Mouse (Mus musculus) limb, embryonic 14.5 days (tissue): ENCODE results near the gene Gusb. TPM values are rescaled to one million over a fixed set of nuclear protein-coding genes. Genes with fewer than 3 reads are reported as not detected.
A peak's percentile ranks its signal among the peaks of the same experiment; 100 is the strongest.

Source experiments
- ATAC-seq: fragments of 200-750 bp; cut with Nextera tagmentation; 2 replicates; pipeline ENCODE4 v1.8.0; 2017; ENCODE audit warnings: low read depth, moderate number of reproducible peaks, moderate TSS enrichment; ENCODE audit not compliant: low FRiP score
- DNase-seq: peaks from one replicate; pipeline ENCODE4 v3.0.0-alpha.2; 2015; ENCODE audit warnings: low spot score
- H3K27ac ChIP-seq: fragments of 300-500 bp; sonication (generic); replicated peaks from 2 replicates; pipeline ENCODE4 v1.5.1; 2014; ENCODE audit warnings: low read depth, mild to moderate bottlenecking, low read length, moderate library complexity, mixed read lengths
- H3K27me3 ChIP-seq: fragments of 300-500 bp; sonication (generic); 2 replicates; pipeline ENCODE4 v1.6.1; 2014; ENCODE audit warnings: low read length, mixed read lengths; ENCODE audit not compliant: control insufficient read depth, insufficient read depth
- H3K36me3 ChIP-seq: fragments of 300-500 bp; sonication (generic); 2 replicates; pipeline ENCODE4 v1.6.1; 2014; ENCODE audit warnings: mild to moderate bottlenecking, low read length, moderate library complexity, mixed read lengths; ENCODE audit not compliant: control insufficient read depth, insufficient read depth
- H3K4me1 ChIP-seq: fragments of 300-500 bp; sonication (generic); 2 replicates; pipeline ENCODE4 v1.6.1; 2014; ENCODE audit warnings: antibody characterized with exemption, low read length, mixed read lengths; ENCODE audit not compliant: control insufficient read depth, insufficient read depth
- H3K4me2 ChIP-seq: fragments of 300-500 bp; sonication (generic); replicated peaks from 2 replicates; pipeline ENCODE4 v1.6.1; 2014; ENCODE audit warnings: low read depth, mild to moderate bottlenecking, low read length, moderate library complexity; ENCODE audit not compliant: severe bottlenecking
- H3K4me3 ChIP-seq: fragments of 300-500 bp; sonication (generic); replicated peaks from 2 replicates; pipeline ENCODE4 v1.5.1; 2014; ENCODE audit warnings: low read length
- H3K9ac ChIP-seq: fragments of 300-500 bp; sonication (generic); 2 replicates; pipeline ENCODE4 v1.6.1; 2014; ENCODE audit warnings: mild to moderate bottlenecking, low read depth, low read length, moderate library complexity; ENCODE audit not compliant: severe bottlenecking
- H3K9me3 ChIP-seq: fragments of 300-500 bp; sonication (generic); 2 replicates; pipeline ENCODE4 v1.6.1; 2016; ENCODE audit warnings: low read length; ENCODE audit not compliant: control insufficient read depth
- POLR2A ChIP-seq: fragments of 200-500 bp; IDR thresholded peaks from 2 replicates; pipeline ENCODE4 v1.8.0; 2012; ENCODE audit warnings: inconsistent platforms, mild to moderate bottlenecking, moderate library complexity, borderline replicate concordance; ENCODE audit not compliant: insufficient read depth, insufficient read length; ENCODE audit errors: extremely low read depth
- WGBS: fragments of 180-500 bp; shearing (Covaris S2); extraction: QIAGEN DNeasy Blood & Tissue Kit; methylation state at CpG from one replicate; pipeline ENCODE4 v1.1.7; 2014; 5-methylcytosine and 5-hydroxymethylcytosine counted together
- polyA plus RNA-seq, 2 experiments: library from polyadenylated mRNA; depleted of rRNA in 1 of 2; stranded (reverse) in 1 of 2; unstranded in 1 of 2; fragments of >200 nt; fragmentation: Nextera tagmentation in 1 of 2; extraction: Ambion mirVana in 1 of 2; gene quantifications; 2 replicates each; pipeline versions ENCODE4 v1.2.1 to v1.2.3; 2012 to 2014

Gusb gene
- polyA plus RNA-seq, 2 experiments = 37.2 to 54.4 TPM

- TF ChIP-seq POLR2A = no peak
- 88% methylated on average over 19 of the region's 19 CpGs for WGBS
These were observed 28.9 kb upstream of the Gusb start for GRCm38 (mm10) chr5:130031410-130032390.

GRCm38 (mm10) chr5:130029142-130029897 is 26.5 kb upstream of the Gusb start, which contains the start of the genes Asl and Crcp:
Gene Asl (minus strand): TSS chr5:130029247.
Gene Crcp (plus strand): TSS chr5:130029290.
- Histone ChIP-seq H3K36me3 (no peaks in the 10 kb centered on the region), H3K27ac (peak within 1 kb of the TSS; percentile 89), H3K4me2 (peak within 1 kb of the TSS; percentile 78), H3K4me3 (peak within 1 kb of the TSS; percentile 72), H3K4me1 (no peaks in the 10 kb centered on the region; the same call in 1 of the 2 replicates), H3K27me3 (no peaks in the 10 kb centered on the region), H3K9ac (peak within 1 kb of the TSS; percentile 80), H3K9me3 (no peaks in the 10 kb centered on the region)
- 2% methylated on average over 48 of the region's 51 CpGs for WGBS
- DNase-seq = peak; percentile 63
- TF ChIP-seq POLR2A = peak; percentile 86; the same call in 1 of the 2 replicates
- peak; percentile 84 for ATAC-seq

More at GRCm38 (mm10) chr5:130031410-130032390, 28.9 kb upstream of the Gusb start:
- no peak for DNase-seq
- no peak for ATAC-seq
- no peaks in the 10 kb centered on the region for H3K9me3 ChIP-seq
- no peaks in the 10 kb centered on the region for H3K4me1 ChIP-seq
- no peak overlapping the region for H3K9ac ChIP-seq
- H3K4me3 ChIP-seq = no peak overlapping the region
- no peaks in the 10 kb centered on the region for H3K27me3 ChIP-seq
- H3K36me3 ChIP-seq = peaks cover 14% of the 10 kb centered on the region; the same call in 1 of the 2 replicates
- H3K4me2 ChIP-seq = no peak overlapping the region
- no peak overlapping the region for H3K27ac ChIP-seq

GRCm38 (mm10) chr5:130027696-130028095 is 24.8 kb upstream of the Gusb start:
- no peak overlapping the region for H3K27ac ChIP-seq
- H3K4me2 ChIP-seq = no peak overlapping the region
- H3K36me3 ChIP-seq = no peaks in the 10 kb centered on the region
- H3K27me3 ChIP-seq = no peaks in the 10 kb centered on the region
- whole genome bisulfite sequencing = 86% methylated on average over 7 of the region's 7 CpGs
- H3K9ac ChIP-seq = no peak overlapping the region
- no peak for DNase-seq
- no peak for TF ChIP-seq POLR2A
- no peak for ATAC-seq
- no peaks in the 10 kb centered on the region; the same call in 1 of the 2 replicates for H3K4me1 ChIP-seq
- H3K4me3 ChIP-seq = no peak overlapping the region
- no peaks in the 10 kb centered on the region for H3K9me3 ChIP-seq

GRCm38 (mm10) chr5:130027134-130027533 is 24.3 kb upstream of the Gusb start:
- WGBS = 75% methylated on average over 5 of the region's 5 CpGs
- Histone ChIP-seq H3K36me3 (no peaks in the 10 kb centered on the region), H3K4me3 (no peak overlapping the region), H3K9ac (no peak overlapping the region), H3K27ac (no peak overlapping the region), H3K27me3 (no peaks in the 10 kb centered on the region), H3K4me1 (no peaks in the 10 kb centered on the region; the same call in 1 of the 2 replicates), H3K9me3 (no peaks in the 10 kb centered on the region), H3K4me2 (no peak overlapping the region)
- no peak for DNase-seq
- TF ChIP-seq POLR2A = no peak
- ATAC-seq = no peak
